Mouse (Mus musculus): ENCODE measurements at regions not wholly inside any gene's neighbourhood (a gene's known extent, or its start where the extent isn't known, plus 50 kb on each side); places are given as distances from the start of the nearest gene placed in this dataset.

- TF ChIP-seq CTCF (IDR thresholded peaks at IDR 0.05; ENCODE audit: control insufficient read depth, insufficient read depth, insufficient read length) (no peak), USF1 (IDR thresholded peaks at IDR 0.05; ENCODE audit: low read depth) (no peak), FOSL1 (IDR thresholded peaks at IDR 0.05; ENCODE audit: insufficient read depth, low read length, poor library complexity, severe bottlenecking) (no peak), MAX (IDR thresholded peaks at IDR 0.05) (no peak), MYOG (IDR thresholded peaks at IDR 0.05; ENCODE audit: control insufficient read depth, extremely low read depth, insufficient read length) (no peak)
Observed at GRCm38 (mm10) chr14:62188147-62188885, 104.1 kb upstream of the Rnaseh2b start.

Measured in C2C12 (cell line).